Mouse (Mus musculus) stomach, postnatal 0 days (tissue): ENCODE results near the gene Gatm.

ENCODE experiments used
- CTCF ChIP-seq: IDR thresholded peaks from 2 replicates; pipeline ENCODE4 v1.5.1; 2016; ENCODE audit warnings: antibody characterized with exemption, low read depth, mild to moderate bottlenecking, moderate library complexity
- EP300 ChIP-seq: optimal IDR thresholded peaks from 2 replicates; pipeline ENCODE3; 2016; ENCODE audit warnings: antibody characterized with exemption

DNA sequence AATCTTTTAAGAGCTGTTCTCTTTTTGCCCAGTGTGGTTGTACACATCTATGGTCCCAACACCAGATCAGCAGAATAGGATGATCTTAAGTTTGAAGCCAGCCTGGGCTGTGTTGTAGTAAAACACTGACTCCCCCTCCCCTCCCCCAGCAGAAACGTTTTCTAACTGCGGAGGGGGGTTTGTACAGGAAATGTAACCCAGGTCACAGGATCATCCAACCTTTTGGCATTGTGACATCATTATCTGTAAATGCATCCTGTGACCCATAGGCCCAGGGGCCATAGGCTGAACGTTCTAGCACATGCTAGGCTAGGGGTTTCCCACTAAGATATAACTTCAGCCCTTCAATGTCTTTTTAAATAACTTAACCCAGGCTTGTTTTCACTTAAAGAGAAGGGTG, 25.6 kb upstream of the Gatm start, which contains the start of gene AA467197:
- no peak for TF ChIP-seq CTCF
- no peak for TF ChIP-seq EP300
